Mouse (Mus musculus) left cerebral cortex, postnatal 4 days (tissue): ENCODE data around the gene Gipc1. TPM values are rescaled to one million over a fixed set of nuclear protein-coding genes. Genes with fewer than 3 reads are reported as not detected.
A peak's percentile ranks its signal among the peaks of the same experiment; 100 is the strongest.

Experiments used
- DNase-seq: peaks from one replicate; pipeline ENCODE4 v3.0.0-alpha.2; 2022
- intact Hi-C: fragments of 180-260 bp; cut with DNase I; formaldehyde crosslinking; loops from one replicate; pipeline ENCODE4 v1.15.1; 2025
- total RNA-seq, 2 experiments: library from RNA; stranded (reverse); gene quantifications; 2 replicates each; pipeline ENCODE4 v1.2.3; 2021

Gene Gipc1
- total RNA-seq, 2 experiments from 2014 or later = 74.7 to 77.4 TPM

DNA sequence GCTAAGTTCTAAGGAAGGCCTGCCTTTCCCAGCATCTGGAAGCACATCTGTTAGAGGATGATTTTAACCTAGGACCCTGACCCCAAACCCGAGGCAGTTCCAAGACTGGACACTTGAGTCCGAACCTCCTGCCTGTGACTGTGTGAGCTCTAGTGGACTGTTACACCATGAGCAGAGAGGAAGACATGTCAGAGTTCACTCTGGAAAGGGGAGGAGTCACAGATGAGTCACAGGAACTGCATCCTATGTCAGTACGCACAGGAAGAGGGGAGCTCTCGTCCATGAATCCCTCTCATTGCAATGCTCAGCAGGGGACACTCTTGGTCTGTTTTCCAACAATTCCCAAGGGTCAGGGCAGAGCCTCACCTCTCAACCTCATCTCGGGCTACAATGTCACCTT, 20.5 kb downstream of the Gipc1 start:
- intact Hi-C loops = no loop called here

DNA sequence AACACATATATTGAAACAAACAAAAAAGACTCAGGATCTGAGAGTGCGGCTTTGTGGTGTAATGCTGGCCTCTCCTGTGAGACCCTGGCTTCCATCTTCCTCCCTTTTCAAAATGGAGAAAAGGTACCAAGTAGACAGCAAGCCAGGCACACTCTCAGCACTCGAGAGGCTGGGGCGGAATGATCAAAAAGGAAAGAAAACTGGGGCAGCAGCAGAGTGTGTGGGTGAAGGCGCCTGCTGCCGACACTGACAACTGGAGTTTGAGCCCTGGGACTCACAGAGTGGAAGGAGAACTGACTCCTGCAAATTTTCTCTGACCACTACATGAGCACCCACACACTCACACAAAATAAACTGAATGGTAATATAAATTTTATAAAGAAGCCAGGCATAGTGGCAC, 22.0 kb downstream of the Gipc1 start:
- intact Hi-C loops = no loop called here
- DNase-seq = no peak

More for the DNA sequence above, 20.5 kb downstream of the Gipc1 start:
- DNase-seq = no peak

DNA sequence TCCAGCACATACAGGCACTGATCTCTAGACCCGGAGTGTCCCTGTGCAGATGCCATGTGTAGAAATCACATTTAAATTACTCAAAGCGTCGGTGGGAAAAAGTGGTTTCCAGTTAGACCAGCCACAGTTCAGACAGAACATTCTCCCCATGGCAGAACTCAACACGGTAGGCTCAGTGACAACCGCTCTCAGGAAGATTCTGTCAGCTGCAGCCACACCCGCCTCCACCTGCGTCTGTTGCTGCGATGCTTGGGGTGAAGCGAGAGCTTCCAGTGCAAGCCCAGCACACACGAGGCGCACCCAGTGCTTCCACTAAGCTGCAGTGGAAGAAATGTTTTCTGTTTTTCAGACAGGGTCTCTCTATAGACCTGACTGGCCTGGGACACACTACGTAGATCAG, 27.4 kb downstream of the Gipc1 start:
- DNase-seq = no peak
- intact Hi-C loops = no loop called here

DNA sequence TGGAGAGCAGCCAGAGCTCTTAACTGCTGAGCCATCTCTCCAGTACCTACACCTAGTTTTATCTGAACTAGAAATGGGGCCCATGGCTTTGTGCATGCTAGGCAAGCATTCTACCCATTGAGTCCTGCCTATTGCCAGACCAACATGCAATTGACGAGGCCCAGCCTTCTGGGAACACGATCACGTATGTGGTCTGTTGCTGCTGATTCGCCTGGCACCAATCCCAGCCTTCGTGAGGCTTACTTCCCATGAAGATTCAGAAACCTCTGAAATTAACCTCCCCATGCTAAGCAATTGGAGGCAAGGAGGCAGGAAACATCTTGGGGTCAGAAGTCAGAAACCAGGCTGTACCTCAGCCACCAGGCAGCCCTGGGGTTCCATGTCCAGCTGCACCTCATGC, 28.1 kb downstream of the Gipc1 start:
- no peak for DNase-seq
- intact Hi-C loops = no loop called here

DNA sequence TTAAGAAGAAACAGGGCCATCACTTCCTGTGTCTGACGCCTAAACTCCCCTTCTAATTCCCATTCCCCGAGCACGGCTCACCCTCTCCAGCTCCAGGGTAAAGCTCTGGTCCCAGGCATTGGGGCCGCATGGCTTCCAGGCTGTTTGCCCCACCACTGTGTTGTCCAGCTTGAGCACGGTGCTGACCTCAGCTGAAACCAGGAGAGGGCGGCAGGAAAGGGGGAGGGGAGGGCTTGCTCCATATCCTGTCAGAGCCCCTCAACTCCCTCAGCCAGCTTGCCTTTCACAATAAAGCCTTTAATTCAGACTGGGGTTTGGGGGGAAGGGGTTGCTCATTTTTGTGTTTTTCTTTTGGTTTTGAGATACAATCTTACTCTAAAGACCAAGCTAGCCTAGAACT, 28.6 kb downstream of the Gipc1 start:
- intact Hi-C loops = no loop called here

DNA sequence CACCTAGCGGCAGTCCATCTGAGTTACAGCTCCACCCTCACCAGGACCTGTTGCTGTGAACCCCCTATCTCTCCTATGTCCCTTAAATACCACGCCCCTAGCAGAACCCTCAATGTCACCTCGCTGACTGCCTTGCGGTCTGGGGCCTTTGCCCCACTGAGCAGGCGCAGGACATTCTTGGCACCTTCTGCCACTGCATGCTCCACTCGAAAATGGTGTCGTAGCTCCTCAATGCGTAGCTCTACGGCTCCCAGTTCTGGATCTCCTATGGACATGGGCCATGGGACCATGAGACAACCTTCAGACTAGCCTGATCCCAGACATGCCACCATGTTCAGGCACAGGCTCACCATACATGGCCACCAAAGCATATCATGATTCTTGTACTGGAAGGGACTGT, 32.0 kb downstream of the Gipc1 start:
- DNase-seq = no peak
- intact Hi-C loops = no loop called here

More for the DNA sequence above, 28.6 kb downstream of the Gipc1 start:
- DNase-seq = no peak

DNA sequence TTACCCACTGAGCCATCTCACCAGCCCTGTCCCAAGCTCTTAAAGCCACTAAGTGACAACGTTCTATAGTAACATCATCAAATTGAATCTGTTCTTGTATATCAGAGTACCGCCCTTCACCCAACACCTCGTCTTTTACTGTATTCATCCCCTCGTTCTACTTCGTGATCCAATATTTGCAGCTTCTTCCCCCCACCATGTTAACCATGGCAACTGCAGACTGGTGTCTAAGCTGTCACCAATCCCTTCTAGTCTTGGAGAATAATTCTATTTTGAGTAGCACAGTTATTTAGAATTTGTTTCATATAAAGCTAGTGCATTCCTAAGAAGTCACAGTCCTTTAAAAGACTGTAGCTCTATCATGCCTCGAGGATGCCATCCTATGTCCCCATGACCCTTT, 36.8 kb downstream of the Gipc1 start:
- DNase-seq = no peak

DNA sequence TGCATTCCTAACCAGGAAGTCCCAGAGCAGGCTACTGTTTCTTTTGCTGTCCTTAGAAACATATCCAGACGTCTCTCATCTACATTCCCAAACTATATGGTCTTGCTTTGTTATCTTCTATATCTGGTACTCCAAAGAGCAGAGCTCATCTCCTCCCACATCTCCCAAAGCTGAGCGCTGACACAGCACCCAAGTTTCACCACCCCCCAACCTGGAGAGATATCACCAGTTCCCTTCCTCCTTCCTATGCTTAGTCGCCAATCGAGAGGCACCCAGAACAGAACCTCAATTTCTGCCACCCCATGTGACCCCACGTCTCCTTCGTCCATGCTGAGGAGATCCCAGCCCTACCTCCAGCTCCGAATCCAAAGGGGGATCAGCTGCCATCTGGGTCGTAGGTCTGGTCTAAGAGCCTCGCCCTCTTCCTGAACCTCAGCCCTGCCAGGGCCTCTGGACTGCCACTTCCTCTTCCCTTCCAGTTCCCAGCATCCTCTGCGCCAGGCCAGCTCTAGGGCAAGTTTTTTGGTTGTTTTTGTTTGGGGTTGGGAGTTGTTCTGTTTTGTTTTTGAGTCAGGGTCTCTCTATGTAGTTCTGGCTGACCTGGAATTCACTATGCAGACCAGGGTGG, 41.2 kb downstream of the Gipc1 start:
- intact Hi-C loops = no loop called here
- no peak for DNase-seq

More for the DNA sequence above, 36.8 kb downstream of the Gipc1 start:
- intact Hi-C loops = no loop called here

DNA sequence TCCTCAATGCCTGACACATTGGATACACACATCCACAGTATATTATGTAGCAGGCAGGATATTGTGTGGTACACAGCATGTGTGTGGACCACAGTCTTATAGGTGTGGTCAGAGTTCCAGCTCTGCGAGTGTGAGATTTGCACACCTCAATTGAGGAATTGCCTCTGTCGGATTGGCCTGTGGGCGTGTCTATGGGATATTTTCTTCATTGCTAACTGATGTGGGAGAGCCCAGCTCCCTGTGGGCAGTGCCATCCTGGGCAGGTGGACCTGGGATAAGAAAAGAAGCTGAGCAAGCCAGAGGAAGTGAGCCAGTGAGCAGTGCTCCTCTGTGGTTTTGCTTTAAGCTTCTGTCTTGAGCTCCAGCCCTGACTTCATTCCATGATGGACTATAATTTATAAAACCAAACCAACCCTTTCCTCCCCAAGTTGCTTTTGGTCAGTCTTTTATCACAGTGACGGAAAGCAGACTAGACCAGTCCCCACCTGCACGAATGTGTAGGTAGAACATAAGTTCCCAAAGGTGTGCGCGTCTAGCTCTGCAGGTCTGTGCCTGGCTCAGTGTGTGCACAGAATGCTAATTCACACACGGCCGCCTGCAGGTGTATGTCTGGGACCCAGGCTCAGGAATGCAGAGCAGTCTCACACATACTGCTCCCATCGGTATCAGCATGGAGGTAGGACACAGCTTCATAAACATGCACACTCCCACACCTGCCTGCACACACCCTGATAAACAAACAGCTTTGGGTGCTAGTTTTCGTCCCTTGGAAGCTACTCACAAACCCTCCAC, 42.1 kb downstream of the Gipc1 start:
- intact Hi-C loops = no loop called here
- no peak for DNase-seq

DNA sequence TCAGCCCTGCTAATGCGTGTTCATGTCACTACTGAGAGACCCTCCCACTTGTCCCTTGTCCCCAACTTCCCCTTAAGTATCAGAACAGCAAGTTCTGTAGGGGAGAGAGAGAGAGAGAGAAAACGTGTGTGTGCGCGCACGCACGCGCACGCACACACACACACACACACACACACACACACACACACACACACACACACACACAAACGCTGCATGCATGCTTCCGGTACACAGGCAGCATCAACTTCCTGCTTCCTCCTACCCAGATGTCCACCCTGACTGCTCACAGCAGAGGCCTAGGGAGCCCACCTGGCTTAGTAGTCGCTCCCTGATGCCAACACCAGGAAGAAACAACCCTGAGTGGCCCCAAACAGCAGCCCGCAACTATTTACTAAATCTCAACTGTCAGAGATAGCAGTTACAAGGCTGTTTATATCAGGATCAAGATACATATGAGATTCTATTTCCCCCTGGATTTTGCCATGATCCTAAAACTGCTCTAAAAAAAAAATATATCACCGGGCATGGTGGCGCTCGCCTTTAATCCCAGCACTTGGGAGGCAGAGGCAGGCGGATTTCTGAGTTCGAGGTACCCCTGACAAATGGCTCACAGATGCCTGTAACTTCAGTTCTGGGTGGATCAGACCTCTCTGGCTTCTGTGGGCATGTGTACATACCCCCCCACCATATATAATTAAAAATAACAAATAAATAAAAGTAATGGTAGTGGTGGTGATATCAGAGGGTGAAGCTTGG, 43.1 kb downstream of the Gipc1 start:
- no peak for DNase-seq
- intact Hi-C loops = no loop called here

DNA sequence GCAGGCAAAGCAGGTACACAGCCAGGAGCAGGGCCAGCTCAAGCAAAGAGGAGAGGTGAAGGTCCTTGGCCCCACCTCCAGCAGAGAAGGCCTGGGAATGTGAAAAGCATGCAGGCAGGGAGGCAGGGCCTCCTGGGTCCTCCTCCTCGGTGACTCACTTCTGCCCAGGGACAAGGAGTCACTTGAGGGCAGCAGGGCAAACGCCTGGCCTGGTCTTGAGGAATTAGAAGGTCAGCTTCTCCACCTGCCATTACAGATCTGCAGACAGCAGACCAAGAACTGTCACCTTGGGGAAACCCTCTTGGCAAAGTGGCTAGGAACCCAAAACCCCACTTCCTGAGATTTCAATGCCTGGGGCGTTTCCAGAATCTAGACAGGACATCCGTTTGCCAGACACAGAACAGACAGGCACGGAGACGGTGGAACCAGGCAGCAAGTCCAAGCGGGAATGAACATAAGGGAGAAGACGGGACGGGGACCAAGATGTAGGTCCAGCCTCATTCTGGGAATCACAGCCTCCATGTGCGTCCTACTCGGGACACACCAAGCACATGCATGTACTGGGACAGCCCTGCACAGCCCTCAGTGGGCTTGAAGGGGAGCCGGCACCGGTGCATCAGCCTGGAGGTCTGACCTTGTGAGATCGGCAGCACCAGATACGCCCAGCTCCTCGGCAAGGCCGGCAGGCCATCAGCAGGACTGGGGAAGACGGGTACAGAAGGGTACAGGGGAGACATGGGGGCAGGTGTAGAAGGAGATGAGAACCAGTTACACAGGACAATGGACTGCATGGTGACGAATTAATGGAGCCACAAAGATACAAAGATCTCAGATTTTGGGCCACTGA, 45.1 kb downstream of the Gipc1 start:
- intact Hi-C loops = no loop called here
- DNase-seq = no peak

DNA sequence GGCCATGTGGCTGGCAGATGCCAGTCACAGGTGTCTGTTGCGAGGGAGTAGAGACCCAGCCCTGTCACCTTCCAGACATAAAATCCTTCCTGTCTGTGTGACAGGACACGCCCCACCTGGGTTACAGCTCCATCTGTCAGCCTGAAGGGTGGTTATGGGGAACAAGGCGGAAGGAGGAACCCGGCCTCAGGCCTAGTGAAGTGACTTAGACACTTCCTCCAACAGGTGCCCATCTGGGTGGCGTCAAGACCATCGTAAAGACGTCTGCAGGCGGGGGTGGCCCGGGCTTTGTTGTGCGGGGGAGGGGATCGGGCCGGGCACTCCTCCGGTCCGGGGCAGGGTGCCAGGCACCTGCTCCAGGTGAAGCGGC, 45.8 kb downstream of the Gipc1 start:
- intact Hi-C loops = no loop called here
- DNase-seq = peak; percentile 29

DNA sequence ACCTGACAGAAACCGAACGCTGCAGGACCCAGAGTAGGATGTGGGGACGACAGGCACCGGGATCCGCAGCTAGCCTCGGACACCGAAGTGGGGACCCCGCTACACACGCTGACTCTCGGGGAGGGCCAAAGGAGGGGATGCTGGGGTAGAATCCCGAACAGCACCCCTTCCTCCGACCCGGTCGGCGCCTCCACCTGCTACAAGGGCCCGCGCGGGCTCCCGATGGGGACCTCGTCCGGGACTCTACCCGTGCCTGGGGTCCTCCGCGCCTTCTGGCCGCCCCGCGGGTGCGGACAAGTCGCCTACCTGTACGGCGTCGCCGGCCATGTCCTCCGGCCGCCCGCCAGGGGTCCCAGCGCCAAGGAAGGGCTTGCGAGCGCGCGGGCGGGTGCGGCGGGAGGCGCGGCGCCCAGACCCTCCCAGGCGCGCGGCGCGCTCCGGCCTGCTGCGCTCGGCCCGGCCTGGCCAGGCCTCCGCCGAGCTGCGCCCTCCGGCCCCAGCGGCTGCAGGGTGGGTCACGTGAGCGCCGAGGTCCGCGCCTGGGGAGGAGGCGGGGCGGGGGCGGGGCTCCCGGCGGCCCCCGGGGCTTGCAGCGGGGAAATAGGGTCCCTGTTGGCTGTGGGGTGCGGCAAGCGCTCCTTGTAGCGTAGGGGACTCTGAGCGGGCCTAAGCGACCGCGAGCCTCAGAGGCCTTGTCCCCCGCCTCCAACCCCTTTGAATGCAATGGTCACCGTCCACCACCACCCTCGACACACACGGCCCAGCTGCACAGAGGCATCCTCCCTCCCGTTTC, 46.4 kb downstream of the Gipc1 start, which contains the start of gene Pkn1:
TSS of gene Pkn1 (minus strand) at position 519 of the 793 bp plus-strand sequence.
- peak; percentile 78 for DNase-seq
- intact Hi-C loops = no loop called here

DNA sequence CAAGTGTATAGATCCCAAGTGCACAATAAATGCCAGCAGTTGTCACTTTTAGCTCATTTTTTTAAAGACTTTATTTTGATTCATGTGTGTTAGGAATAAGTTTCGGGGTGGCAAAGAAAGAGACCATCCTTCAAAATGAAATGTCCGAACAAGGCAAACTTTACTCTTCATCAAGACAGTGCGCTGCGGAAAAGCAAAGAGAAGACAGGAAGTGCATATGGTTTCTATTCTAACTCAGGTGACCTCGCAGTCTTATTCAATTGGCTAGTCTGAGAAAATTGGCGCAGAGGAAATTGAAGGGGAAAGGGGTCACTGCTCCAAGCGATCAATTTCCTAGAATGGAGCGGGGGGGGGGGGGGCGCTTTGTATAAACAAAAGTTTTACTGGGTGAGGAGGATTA, 47.1 kb downstream of the Gipc1 start:
- DNase-seq = no peak
- intact Hi-C loops = no loop called here

DNA sequence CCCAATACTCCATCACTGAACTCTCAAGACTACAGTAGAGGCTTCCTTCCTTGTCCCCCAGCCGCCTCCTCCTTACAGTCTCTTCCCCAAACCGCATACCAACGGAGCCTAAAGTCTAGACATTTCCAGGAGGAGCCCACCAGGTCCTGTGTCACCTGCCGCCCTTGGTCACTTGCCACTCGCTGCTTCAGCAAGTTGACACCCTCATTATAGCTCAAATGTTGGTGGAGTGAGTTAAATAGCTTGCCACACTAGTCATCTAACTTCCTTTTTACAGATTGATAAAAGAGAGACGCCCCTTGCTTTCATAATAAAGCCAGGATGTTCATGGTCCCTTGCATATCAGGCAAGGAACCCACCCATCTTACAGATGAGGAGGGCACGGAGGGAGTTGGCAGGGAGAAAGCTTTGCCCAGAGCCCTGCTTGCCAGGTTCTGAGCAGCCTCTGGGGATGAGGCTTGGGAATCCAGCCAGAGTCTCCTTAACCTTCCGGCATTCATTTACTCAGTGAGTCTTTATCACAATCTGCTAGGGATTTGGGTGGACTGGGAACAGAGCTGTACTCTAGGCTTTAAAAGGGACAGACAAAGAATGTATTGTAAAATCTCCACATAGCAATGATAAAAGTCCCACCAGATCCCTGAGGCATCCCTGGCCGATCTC, 48.1 kb downstream of the Gipc1 start:
- no peak for DNase-seq
- intact Hi-C loops = no loop called here

DNA sequence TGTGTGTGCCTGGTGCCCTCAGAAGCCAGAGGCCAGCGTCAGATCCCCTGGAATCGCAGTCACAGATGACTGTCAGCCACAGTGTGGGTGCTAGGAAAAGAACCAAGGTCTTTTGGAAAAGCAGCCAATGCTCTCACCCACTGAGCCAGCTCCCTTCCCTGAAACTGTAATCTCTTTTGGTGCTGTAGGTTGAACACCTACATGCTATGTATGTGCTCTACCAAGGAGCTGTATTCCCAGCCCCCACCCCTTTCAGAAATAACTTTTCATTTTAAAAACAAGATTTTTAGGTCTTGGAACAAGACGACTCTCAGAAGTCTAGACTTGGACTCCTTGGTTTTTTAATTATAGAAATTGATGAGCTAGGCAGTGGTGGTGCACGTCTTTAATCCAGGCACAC, 50.9 kb downstream of the Gipc1 start:
- intact Hi-C loops = no loop called here
- DNase-seq = no peak

DNA sequence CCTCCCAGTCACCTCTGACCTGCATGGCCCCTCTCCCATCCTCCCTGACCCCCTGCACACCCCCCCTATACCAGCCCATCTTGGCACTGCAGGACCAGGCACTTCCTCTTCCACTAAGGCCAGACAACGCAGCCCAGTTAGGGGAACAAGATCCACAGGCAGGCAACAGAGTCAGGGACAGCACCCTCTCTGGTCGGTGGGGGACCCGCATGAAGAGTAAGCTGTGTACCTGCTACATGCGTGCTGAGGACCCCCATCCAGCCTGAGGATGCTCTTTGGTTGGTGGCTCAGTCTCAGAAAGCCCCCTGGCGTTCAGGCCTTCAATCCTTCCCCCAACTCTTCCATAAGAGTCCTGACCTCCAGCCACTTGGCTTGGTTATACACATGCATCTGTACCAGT, 53.9 kb downstream of the Gipc1 start:
- intact Hi-C loops = no loop called here
- DNase-seq = no peak

DNA sequence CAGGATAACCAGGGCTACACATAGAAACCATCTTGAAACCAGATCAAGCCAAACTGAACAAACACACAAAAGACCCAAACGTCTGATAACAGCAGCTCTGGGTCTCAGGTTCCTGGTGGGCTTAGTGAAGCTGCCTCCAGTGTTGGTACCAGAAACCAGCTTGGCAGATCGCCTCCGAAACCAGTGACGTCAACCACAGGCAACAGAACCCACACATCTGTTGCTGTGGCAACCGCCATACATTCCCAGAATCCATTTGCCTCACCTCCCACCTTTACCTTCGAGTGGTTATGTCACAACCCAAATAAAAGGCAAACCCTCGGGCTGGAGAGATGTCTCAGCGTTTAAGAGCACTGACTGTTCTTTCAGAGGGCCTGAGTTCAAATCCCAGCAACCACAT, 55.1 kb downstream of the Gipc1 start:
- intact Hi-C loops = no loop called here
- no peak for DNase-seq
